Mouse (Mus musculus): ENCODE data around the gene Ibtk. TPM values are rescaled to one million over a fixed set of nuclear protein-coding genes. Genes with fewer than 3 reads are reported as not detected.

Ibtk gene
- total RNA-seq, 2 experiments from 2014 or later = 21.4 to 22.4 TPM

GRCm38 (mm10) chr9:85717336-85717735, 31.8 kb downstream of the Ibtk start:
- intact Hi-C loops (cut with DNase I) = no loop called here
- DNase-seq (ENCODE audit: low spot score in 2 of 2) = no peak

GRCm38 (mm10) chr9:85707302-85707701, 41.8 kb downstream of the Ibtk start:
- DNase-seq (ENCODE audit: low spot score in 2 of 2) = peak in 1 of 2 experiments; percentile 18
- intact Hi-C loops (cut with DNase I) = no loop called here

- intact Hi-C loops (cut with DNase I) = no loop called here
- no peak for DNase-seq (ENCODE audit: low spot score in 2 of 2)
Observed at GRCm38 (mm10) chr9:85701981-85702380, 47.2 kb downstream of the Ibtk start.

GRCm38 (mm10) chr9:85695606-85696005, 53.5 kb downstream of the Ibtk start:
- peak in 1 of 2 experiments; percentile 59 for DNase-seq (ENCODE audit: low spot score in 2 of 2)
- intact Hi-C loops (cut with DNase I) = loop anchor here (5.0 kb wide), 1 partner anchor 1353 kb away; no protein-coding TSS in a partner anchor

GRCm38 (mm10) chr9:85693231-85694116, 55.7 kb downstream of the Ibtk start:
- intact Hi-C loops (cut with DNase I) = loop anchor here (5.0 kb wide), 1 partner anchor 1736 kb away; no protein-coding TSS in a partner anchor
- DNase-seq (ENCODE audit: low spot score in 2 of 2) = peak in 1 of 2 experiments; percentile 46

GRCm38 (mm10) chr9:85685010-85685409, 64.1 kb downstream of the Ibtk start:
- DNase-seq (ENCODE audit: low spot score in 2 of 2) = no peak
- intact Hi-C loops (cut with DNase I) = no loop called here

- DNase-seq (ENCODE audit: low spot score in 2 of 2) = peak in 1 of 2 experiments; percentile 72
- intact Hi-C loops (cut with DNase I) = no loop called here
Observed at GRCm38 (mm10) chr9:85675131-85675905, 73.8 kb downstream of the Ibtk start.

GRCm38 (mm10) chr9:85673907-85674481, 75.1 kb downstream of the Ibtk start:
- intact Hi-C loops (cut with DNase I) = loop anchor here (5.0 kb wide), 2 partner anchors 77 to 262 kb away; no protein-coding TSS in a partner anchor
- peak in 1 of 2 experiments; percentile 82 for DNase-seq (ENCODE audit: low spot score in 2 of 2)

GRCm38 (mm10) chr9:85671582-85672331, 77.4 kb downstream of the Ibtk start:
- no peak for DNase-seq (ENCODE audit: low spot score in 2 of 2)
- intact Hi-C loops (cut with DNase I) = loop anchor here (5.0 kb wide), 2 partner anchors 74 to 259 kb away; no protein-coding TSS in a partner anchor

- intact Hi-C loops (cut with DNase I) = no loop called here
- no peak for DNase-seq (ENCODE audit: low spot score in 2 of 2)
Observed at GRCm38 (mm10) chr9:85664316-85664715, 84.8 kb downstream of the Ibtk start.

GRCm38 (mm10) chr9:85663810-85664209, 85.3 kb downstream of the Ibtk start:
- DNase-seq (ENCODE audit: low spot score in 2 of 2) = no peak
- intact Hi-C loops (cut with DNase I) = no loop called here

GRCm38 (mm10) chr9:85663091-85663490, 86.0 kb downstream of the Ibtk start:
- intact Hi-C loops (cut with DNase I) = no loop called here
- DNase-seq (ENCODE audit: low spot score in 2 of 2) = no peak

- intact Hi-C loops (cut with DNase I) = no loop called here
- DNase-seq (ENCODE audit: low spot score in 2 of 2) = no peak
Observed at GRCm38 (mm10) chr9:85653401-85653800, 95.7 kb downstream of the Ibtk start.

- intact Hi-C loops (cut with DNase I) = no loop called here
- DNase-seq (ENCODE audit: low spot score in 2 of 2) = no peak
Observed at GRCm38 (mm10) chr9:85638276-85638675, 110.9 kb downstream of the Ibtk start.

Other genes starting within 250 kb of the Ibtk start
- 10 to 100 TPM; 23.8 to 27.1 TPM for gene Tpbg, start 93.0 kb upstream of the Ibtk start, total RNA-seq (2021)